Mouse (Mus musculus) embryonic stem cell, embryonic (primary cell): ENCODE data around the gene Olfr1134.
"Not testable (repeated sequence)": the region's sequence is repeated elsewhere in the genome, so short reads cannot be mapped to it uniquely, and the experiment has no call there.

Experiments
- CTCF ChIA-PET, 4 experiments: fragments of 300-600 bp in 2 of 4; fragments of 350-600 bp in 2 of 4; sonication (Branson Sonifier 250); formaldehyde crosslinking; loops; one replicate each; lab custom pipeline; 2022; ENCODE audit warnings: inconsistent platforms in 2 of 4; lab: Charles Lee
- POLR2A ChIA-PET, 4 experiments: fragments of 300-600 bp in 2 of 4; fragments of 350-600 bp in 2 of 4; sonication (Branson Sonifier 250); formaldehyde crosslinking; loops; one replicate each; lab custom pipeline; 2022; ENCODE audit warnings: antibody characterized with exemption in 4 of 4, inconsistent platforms in 1 of 4; lab: Charles Lee

Olfr1134 gene

GRCm38 (mm10) chr2:87658360-87658759 is at the start of gene Olfr1134:
Olfr1134 (minus strand) TSS chr2:87658460.
- ChIA-PET CTCF (no interaction called here), POLR2A (no interaction called here)

GRCm38 (mm10) chr2:87693847-87694246 is 35.6 kb upstream of the Olfr1134 start, which contains the start of gene Olfr1136:
Olfr1136 (minus strand) TSS chr2:87693947.
- POLR2A ChIA-PET = no interaction called here
- CTCF ChIA-PET = no interaction called here

GRCm38 (mm10) chr2:87673564-87673963 is 15.3 kb upstream of the Olfr1134 start, which contains the start of gene Olfr1135:
Olfr1135 (minus strand) TSS chr2:87673664.
- ChIA-PET POLR2A (no interaction called here), CTCF (no interaction called here)

GRCm38 (mm10) chr2:87647274-87647673 is 11.0 kb downstream of the Olfr1134 start, which contains the start of gene Olfr1133:
Olfr1133 (minus strand) TSS chr2:87647374.
- POLR2A ChIA-PET = no interaction called here

GRCm38 (mm10) chr2:87642441-87642840 is 15.8 kb downstream of the Olfr1134 start:
- POLR2A ChIA-PET = no interaction called here
- CTCF ChIA-PET = interaction anchor here in 1 of 4 experiments (0.5 kb wide), 1 partner anchor 405 kb away, joined by 3 read pairs; no protein-coding TSS in a partner anchor

More at GRCm38 (mm10) chr2:87647274-87647673, 11.0 kb downstream of the Olfr1134 start, which contains the start of gene Olfr1133:
- CTCF ChIA-PET = no interaction called here

- ChIA-PET POLR2A (no interaction called here), CTCF (no interaction called here)
Measured at GRCm38 (mm10) chr2:87637435-87637834, 20.8 kb downstream of the Olfr1134 start, which contains the start of gene Olfr1132. Olfr1132 (minus strand) TSS chr2:87637535.

GRCm38 (mm10) chr2:87626804-87627203 is 31.5 kb downstream of the Olfr1134 start, which contains the start of gene Olfr1131:
Olfr1131 (plus strand) TSS chr2:87627104.
- POLR2A ChIA-PET = no interaction called here
- CTCF ChIA-PET = no interaction called here

- POLR2A ChIA-PET, CTCF ChIA-PET: not testable (repeated sequence)
Measured at GRCm38 (mm10) chr2:87605912-87606311, 52.3 kb downstream of the Olfr1134 start, which contains the start of gene Olfr1130. Olfr1130 (plus strand) TSS chr2:87606212.
